Mouse (Mus musculus) heart, adult 9 months (tissue): ENCODE measurements around the gene Gm10974.

ENCODE experiments used
- DNase-seq, 2 experiments: peaks; one replicate each; pipeline ENCODE4 v3.0.0; 2022; ENCODE audit warnings: low spot score in 2 of 2

Gene Gm10974

DNA sequence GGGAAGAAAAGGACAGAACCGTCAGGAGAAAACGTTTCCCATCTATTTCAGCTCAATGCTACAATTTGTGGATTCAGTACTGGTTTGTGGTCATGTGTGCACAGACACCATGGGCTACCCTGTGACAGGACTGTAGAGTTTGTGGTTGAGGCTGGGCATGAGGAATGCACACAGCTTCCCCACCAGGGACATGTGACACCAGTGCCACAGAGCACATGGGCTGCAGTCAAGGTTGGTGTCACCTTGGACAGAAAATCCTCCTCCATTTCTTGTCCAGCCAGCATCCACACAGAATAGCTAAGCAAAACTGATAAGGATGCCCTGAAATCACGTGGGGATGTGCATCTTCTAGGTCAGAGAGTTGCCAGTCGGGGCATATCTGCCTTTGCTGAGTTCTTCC is 39.1 kb downstream of the Gm10974 start:
- no peak for DNase-seq

DNA sequence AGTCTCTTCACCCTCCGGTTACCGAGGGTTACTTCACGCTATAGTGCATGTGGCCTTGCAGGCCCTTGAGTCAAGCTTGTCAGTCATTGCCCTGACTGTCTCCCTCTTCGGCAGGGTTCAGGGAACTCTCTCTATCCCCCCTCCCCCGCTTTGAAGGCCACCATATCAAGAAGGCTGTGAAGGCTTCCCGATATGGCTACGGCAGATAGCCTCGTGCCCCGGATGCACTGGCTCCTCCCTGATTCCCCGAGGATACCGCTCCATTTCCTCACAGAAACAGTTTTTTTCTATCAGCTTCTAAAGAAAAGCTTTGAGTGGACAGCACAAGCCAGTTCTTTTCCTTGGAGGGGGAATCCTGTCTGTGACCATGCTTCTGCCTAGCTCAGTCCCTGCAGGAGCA is 39.8 kb downstream of the Gm10974 start:
- peak in 1 of 2 experiments; percentile 21 for DNase-seq

DNA sequence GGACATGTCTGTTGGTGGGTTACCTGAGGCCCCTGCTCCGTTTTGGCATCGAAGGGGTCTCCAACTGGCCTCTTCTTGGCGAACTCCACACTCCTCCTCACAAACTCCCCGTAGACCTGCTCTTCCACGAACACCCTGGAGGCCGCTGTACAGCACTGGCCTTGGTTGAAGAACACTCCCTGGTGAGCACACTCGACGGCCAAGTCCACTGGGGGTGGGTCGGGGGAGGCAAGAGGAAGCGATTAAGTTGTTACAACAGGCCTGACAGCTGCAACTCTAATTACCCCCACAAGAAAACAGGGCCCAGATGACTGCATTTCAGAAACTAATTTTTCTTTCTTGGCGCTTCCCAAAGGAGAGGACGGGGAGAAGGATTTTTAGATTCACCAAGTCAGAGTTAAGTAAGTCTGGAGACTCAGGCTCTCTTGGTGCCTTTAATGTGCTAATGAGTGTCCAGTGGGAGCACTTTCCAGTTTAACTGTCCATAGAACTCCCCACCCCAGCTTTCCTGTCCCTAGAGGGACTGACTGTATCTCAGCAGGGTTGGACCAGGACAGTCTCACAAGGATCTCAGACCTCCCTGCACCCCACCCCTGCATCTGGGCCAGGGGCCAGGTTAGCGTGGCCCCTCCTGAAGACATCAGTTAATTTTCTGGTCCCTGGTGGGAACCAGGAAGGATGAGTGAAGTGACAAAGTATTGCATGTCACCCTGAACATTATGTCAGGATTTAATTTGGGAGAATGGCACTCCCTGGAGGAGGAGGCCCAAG is 40.4 kb downstream of the Gm10974 start:
- DNase-seq: peak; percentile 19 to 53

DNA sequence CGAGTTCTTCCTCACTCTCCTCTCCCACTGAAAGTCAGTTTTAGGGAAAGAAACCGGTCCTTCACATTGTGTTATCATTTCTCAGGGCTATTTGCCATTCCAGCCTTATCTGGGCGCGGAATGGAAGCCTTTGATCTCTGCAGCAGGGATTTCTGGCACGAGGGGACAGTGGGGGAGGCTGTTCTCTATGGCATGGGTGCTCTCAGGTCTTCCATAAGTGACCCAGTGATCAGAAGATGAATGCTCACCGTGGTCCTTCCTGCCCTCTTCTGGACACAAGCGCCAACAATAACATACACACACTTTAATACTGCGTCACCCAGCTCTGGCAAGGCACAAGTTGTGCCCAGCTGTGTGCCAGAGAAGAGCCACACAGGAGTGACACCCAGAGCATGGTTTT is 41.3 kb downstream of the Gm10974 start:
- no peak for DNase-seq

DNA sequence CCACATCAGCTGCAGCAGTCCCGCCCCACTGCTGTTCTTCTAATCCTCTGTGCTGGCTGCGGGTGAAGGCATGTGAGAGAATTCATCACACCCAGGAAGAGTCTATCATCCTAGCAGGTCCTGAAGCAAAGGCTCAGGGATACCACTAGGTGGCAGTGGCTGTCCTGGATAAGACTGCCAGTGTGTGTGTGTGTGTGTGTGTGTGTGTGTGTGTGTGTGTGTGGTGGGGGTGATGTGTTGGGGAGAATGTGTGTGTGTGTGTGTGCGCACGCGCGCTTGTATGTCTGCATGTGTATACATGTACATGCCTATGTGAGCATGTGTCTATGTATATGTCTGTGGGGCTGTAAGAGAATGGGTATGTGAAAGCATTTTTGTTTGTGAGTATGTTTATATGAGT is 43.7 kb downstream of the Gm10974 start:
- no peak for DNase-seq

DNA sequence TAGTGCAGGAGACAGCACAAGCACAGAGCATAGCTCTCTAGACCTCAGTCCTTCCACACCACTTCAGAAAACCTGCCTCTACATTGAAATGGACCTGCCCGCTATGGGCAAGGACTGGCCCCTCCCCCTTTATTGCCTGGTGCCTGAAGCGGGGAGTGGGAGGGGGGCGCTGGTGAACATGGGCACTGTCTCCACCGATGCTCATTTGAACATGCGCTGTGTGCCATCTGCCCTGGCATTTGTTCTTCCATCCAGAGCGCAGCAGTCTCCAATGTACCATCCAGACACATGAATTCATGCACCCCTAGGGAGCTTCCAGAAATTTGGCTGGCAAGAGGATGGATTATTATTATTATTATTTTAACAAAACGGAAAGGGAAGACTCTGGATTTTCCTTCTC is 47.4 kb downstream of the Gm10974 start:
- DNase-seq: no peak

DNA sequence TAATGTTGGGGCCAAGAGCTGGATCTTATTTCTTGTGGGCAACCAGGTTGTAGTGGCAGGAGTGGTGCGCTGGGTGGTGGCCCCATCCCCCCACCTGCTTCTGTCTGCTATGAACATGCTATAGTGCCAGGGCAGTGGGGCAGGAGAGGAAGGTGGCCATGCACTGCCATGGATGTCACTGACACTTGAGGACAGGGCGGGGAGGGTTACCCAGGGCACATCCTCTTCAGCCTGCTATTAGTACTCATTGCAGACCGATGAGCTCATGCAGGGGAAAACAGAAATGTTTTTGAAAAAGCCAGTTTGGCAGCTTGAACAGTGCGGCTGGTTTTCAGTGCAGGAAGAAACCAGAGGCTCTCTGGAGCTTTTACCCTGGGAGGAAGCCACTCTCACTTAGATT is 51.1 kb downstream of the Gm10974 start:
- DNase-seq: no peak

DNA sequence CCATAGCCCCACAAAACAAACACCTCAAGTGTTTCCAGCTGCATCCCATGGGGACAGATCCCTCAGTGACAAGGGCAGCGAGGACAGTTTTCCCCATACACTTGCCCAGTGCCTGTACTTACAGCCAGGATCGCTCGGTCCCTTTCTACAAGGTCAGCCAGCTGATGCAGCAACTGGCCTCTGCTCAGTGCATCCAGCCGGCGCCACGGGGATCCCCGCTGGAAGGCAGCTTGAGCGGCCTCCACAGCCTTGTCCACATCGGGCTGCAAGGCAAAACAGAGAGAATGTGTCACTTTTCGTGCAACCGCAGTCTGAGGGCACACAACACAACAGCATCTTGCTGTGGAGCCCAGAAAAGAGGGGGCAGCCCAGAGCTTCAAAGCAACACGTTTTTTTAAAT is 53.3 kb downstream of the Gm10974 start:
- DNase-seq: no peak

DNA sequence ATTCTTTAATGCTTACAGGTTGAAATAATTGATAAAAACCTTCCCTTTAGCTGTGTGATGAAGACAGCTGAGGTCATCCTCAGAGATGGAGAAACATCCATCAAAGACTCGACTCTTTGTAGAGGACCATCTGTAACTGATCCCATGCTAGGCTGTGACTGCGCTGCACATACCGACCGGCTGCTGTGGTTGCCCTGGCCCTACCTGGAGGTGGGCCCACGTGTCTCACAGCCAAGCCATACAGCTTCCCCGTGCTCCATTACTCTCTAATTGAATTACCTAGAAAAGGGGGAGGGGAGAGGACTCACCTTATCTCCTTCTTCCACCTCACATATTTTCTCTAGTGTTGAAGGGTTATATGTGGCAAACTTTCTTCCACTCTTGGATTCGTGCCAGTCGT is 56.2 kb downstream of the Gm10974 start:
- DNase-seq: no peak

DNA sequence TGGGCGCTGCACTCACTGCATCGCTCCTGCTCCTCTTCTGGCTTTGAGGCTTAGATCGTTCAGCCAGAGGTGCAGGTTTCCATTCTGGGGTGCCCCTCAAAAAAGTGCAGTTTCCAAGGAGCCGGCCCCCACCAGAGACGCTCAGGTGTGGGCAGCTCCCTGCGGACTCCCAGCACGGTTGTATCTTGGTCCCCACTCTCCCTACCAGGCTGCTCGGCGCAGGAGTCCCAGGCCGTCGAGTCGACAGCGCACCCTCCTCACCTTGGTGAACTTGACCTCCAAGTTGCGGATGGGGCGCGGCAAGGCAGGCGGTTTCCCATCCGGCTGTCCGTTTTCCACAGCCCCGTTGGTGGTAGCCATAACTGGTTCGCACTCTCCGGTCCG is 61.3 kb downstream of the Gm10974 start:
- DNase-seq: no peak

DNA sequence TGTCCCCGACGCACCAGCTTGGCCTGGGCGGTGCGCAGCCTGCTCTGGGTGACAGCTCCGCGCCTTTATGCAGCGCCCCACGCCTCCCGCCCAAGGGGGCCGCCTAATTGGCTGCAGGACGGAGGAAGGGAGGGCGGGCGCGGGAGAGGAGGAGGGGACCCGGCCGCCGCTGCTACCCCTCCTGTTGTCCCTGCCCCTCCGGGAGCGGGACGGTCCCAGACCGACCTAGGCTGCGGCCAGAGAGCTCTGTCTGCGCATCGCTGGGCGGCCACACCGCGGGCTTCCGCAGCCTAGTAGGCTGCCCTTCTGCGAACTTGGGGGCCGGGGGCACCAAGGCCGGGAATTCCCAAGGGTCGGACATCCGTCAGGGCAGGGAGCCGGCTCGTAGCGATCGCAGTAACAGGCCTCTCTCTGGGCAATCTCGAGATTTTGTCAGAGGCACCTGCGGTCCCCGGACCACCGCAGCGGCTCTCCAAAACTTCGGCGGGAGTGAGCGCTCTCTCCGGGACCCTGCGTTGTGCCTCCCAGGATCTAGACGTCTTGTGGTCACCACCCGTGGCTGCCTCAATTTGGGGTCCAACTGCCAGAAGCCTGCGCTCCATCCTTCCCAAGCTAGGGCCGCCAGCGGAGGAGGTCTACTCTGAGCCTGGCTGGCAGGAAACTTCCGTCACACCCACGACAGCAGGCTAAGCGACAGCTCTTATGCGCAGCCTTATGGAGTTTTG is 61.9 kb downstream of the Gm10974 start, which contains the start of gene Aldh1a3:
Aldh1a3 (minus strand) TSS at position 81 of the 725 bp plus-strand sequence.
- DNase-seq: peak; percentile 29 to 32

DNA sequence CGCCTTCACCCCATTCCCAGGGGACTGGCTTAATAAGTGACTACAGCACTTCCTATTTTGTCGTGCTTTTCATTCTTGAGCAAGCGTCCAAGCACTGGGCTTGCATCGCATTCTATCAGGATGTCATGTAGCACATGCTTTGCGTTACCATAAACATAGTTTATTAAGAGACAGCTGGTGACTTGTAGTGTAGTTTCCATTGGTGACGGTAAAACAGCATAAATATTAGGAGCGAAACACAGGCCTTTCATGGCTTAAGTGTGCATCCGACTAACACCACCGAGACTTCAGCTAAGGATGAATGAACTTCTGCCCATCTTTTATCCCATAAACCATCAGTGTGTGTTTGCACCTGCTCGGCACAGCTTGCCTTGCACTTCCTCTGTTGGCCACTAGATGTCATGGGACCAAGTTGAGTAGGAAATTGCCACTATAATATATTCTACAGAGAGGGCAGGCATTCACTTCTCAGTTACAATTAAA is 68.8 kb downstream of the Gm10974 start:
- DNase-seq: peak; percentile 12 to 37
